Mouse (Mus musculus): Measurements from ENCODE around the gene Jak3.
"Not testable (repeated sequence)": the region's sequence is repeated elsewhere in the genome, so short reads cannot be mapped to it uniquely, and the experiment has no call there.

The Jak3 gene

GRCm38 (mm10) chr8:71684701-71685100 is 8.6 kb downstream of the Jak3 start:
- CTCF ChIA-PET, result no interaction called here

DNA sequence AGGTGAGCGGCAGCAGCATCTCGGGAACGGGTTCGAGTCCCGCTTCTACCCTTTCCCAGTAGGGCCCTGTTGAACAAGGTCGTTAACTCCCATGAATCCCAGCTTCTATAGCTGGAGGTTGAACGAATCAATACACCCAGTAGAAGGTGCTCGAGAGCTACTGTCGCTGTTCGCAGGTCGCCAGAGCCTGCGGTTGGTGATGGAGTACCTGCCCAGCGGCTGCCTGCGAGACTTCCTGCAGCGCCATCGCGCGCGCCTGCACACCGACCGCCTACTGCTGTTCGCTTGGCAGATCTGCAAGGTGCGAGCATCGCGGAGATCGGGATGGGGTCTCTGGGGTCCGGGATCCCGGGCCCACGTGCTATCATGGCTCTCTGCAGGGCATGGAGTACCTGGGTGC is 9.5 kb downstream of the Jak3 start:
- CTCF ChIA-PET, result no interaction called here

- CTCF ChIA-PET, result no interaction called here
Observed at GRCm38 (mm10) chr8:71686143-71686734, 10.1 kb downstream of the Jak3 start.

DNA sequence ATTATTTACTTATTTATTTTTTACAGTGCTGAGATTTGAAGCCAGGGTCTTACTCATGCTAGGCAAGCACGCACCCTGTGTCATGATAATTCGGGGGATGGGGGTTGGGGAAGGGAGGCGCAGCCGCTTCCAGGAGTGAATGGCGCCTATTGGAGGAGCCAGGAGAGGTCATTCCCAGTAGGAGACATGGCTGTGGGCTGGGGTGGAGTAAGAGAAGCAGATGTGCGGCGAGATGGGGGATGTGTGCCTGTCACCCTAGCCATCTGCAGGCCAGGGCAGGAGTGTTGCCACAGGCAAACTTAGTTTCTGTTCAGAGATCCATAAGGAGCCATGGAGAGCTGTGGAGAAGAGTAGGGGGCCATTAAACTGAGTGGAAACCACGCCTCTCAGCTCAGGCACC is 11.5 kb downstream of the Jak3 start:
- CTCF ChIA-PET, result no interaction called here

DNA sequence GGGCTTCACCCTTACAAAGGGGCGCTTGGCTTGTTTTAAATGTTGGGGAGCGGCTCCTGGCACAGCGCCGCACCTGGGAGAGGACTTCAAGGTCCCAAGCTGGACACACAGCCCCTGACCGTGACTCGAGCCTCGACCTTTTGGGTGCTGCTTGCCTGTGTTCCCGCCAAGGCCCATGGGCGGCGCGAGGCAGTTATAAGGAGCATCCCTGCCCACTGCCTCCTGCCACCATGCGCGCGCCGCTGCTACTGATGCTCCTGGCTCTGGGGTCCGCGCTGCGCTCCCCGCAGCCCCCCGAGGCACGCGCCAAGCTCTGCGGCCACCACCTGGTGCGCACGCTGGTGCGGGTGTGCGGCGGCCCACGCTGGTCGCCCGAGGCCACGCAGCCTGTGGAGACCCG is 12.9 kb downstream of the Jak3 start, which contains the start of gene Insl3:
TSS of gene Insl3 (plus strand) at position 187 of the 400 bp plus-strand sequence.
- CTCF ChIA-PET, result no interaction called here

GRCm38 (mm10) chr8:71692509-71692908 is 16.4 kb downstream of the Jak3 start:
- CTCF ChIA-PET, result no interaction called here

GRCm38 (mm10) chr8:71693166-71694041 is 17.3 kb downstream of the Jak3 start:
- CTCF ChIA-PET, result no interaction called here

DNA sequence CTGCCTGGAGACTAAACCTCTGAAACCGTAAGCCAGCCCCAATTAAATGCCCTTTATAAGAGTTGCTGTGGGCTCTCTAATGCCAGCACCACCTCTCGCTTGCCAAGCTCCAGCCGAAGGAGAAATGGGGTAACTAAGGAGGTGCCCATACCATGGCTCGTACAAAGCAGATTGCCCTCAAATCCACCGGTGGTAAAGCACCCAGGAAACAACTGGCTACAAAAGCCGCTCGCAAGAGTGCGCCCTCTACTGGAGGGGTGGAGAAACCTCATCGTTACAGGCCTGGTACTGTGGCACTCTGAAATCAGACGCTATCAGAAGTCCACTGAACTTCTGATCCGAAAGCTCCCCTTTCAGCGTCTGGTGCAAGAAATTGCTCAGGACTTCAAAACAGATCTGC is 19.4 kb downstream of the Jak3 start:
- CTCF ChIA-PET, result not testable (repeated sequence)

DNA sequence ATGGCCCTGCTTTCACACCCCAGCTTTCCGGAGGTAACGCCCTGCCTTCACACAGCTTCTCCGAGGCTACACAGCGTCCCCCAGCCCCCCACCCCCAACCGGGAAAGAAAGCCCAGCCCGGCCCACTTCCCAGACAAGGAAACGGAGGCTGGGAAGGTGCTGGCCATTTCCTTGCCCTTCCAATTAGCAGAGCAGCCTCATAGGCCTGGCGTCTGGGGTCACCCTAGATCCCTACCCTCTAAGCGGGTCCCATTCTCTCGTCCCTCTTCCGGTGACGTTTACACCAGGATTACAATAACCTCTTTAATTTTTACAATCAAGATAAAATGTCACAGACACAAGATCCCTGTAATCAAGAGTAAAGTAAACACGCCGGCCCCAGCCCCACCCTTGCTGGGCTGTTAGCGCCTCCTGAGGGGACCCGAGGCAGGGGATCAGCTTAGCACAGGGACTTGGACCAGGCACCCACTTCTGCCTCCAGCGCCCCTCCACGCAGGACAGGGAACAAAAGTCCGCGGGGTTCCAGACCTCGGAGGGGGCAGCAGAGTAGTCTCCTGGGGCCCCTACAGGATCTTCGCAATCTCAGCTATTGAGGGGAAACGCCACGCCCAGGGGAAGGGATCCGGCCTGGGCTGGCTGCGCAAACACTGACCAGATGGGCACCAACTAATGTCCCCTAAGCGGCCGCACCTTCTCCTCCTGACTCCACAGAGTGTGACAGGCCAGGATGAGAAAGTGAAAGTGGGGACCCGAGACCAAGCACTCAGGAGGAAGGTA is 24.6 kb downstream of the Jak3 start:
- CTCF ChIA-PET, result interaction anchor here (0.5 kb wide), 1 partner anchor 478 kb away, joined by 4 read pairs; no protein-coding TSS in a partner anchor

- CTCF ChIA-PET, result interaction anchor here (0.6 to 0.7 kb wide), 2 partner anchors 28 to 144 kb away, joined by 4 to 24 read pairs; no protein-coding TSS in a partner anchor
Observed at GRCm38 (mm10) chr8:71701414-71702086, 25.5 kb downstream of the Jak3 start, which contains the start of gene B3gnt3. TSS of gene B3gnt3 (minus strand) at chr8:71701789.

- CTCF ChIA-PET, result interaction anchor here (0.5 to 1.0 kb wide), 3 partner anchors 22 to 87 kb away, joined by 3 to 6 read pairs (median 3); no protein-coding TSS in a partner anchor
Observed at GRCm38 (mm10) chr8:71702087-71702432, 26.0 kb downstream of the Jak3 start.

GRCm38 (mm10) chr8:71702923-71703322 is 26.8 kb downstream of the Jak3 start:
- CTCF ChIA-PET, result interaction anchor here (1.0 kb wide), 2 partner anchors 21 to 26 kb away, joined by 3 to 6 read pairs; no protein-coding TSS in a partner anchor

DNA sequence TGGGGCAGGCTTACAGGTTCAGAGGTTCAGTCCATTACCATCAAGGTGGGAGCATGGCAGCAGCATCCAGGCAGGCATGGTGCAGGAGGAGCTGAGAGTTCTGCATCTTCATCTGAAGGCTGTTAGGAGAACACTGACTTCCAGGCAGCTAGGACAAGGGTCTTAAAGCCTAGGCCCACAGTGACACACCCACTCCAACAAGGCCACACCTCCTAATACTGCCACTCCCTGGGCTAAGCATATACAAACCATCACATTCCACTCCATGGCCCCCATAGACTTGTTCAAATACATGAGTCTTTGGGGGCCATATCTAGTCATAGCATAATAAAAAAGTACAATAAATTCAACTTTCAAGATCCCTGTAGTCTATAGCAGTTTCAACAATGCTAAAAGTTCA is 27.3 kb downstream of the Jak3 start:
- CTCF ChIA-PET, result interaction anchor here (0.6 kb wide), 1 partner anchor 342 kb away, joined by 15 read pairs; no protein-coding TSS in a partner anchor

DNA sequence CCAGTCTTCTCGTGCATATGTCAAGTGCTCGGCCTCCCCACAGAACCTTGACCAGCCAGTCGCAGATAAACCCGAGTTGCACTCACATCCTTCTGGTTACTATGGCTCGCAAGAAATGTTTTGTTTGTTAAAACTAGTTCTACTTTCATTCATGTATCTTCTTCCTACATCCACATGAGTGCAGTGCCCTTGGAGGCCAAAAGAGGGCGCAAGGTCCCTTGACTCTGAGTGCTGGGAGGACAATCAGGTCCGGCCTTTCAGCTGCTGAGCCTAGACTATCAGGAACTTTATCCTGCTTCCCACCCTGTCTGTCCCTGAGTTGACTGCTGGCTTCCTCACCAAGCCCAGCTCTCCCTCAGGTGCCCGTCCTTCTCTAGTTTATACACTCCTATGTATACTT is 31.8 kb downstream of the Jak3 start:
- CTCF ChIA-PET, result interaction anchor here (0.6 to 1.9 kb wide), 3 partner anchors 9 to 119 kb away, joined by 3 to 8 read pairs (median 3); no protein-coding TSS in a partner anchor

DNA sequence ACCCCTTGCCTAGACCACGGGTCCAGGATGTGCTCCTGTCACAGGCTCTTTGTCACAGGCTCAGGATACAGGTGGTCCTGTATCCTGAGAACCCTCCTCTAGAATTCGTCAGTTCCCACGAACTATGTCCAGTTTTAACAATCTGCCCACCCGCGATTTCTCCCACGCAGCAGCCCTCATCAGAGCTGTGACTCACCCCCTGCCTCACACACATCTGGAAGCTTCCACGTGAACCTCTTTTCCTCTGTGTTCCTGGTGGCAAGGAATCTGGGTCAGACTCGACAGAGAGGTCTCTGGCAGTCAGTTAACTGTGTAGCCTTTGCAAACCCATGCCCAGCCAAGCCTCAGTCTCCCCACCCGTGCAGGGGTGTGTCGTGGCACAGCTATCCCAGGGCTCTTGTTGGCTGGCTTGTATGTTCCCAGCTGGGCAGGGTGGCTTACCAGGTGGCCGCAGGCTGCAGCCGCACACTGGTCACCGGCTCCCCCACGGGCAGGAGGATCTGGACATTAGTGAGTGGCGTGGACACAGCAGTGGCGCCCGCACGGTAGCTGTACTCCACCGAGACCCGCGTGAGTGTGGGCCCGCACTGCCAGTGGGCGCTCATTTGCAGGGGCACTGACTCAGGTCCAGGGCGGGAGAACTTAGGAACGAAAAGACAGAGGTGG is 33.2 kb downstream of the Jak3 start:
- CTCF ChIA-PET, result interaction anchor here (1.5 to 1.9 kb wide), 2 partner anchors 22 to 23 kb away, joined by 7 to 8 read pairs; no protein-coding TSS in a partner anchor

GRCm38 (mm10) chr8:71709800-71710446 is 33.8 kb downstream of the Jak3 start:
- CTCF ChIA-PET, result interaction anchor here (1.5 kb wide), 1 partner anchor 22 kb away, joined by 7 read pairs; no protein-coding TSS in a partner anchor

DNA sequence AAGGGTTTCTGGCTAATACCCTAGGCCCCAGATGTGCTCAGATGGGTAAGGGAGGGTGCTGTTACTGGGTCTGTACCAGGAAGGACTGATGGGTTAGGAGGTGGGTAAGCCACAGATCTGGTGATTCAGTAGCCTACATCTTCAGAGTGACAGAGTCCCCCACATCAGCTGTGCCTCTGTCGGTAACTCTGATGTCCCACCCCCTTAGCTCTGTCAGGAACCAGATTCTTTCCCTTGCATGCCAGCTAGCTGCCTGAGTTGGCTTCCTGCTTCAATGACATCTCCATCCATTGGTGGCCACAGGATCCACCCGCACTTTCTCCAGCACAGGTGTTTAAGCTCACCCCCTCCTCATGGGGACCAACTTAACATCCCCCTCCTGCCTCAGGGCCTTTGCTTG is 35.5 kb downstream of the Jak3 start:
- CTCF ChIA-PET, result no interaction called here

DNA sequence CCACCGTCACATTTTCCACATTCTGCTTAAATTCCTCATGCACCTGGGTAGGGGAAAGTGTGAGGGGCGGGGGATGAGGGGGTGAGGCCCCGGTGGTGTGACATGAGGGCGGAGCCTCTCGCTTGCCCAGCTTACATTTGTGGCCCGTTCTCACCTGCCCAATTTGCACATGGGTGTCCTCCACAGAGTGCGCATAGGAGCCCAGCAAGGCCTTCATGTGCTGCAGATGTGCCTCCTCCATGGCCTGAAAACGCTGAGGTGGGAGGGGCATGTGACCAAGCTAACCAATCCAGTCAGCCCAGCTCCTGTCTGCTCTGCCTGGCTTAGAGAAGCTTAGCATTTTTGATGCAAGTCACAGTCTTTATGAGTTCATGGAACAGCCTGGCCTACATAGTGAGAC is 39.4 kb downstream of the Jak3 start:
- CTCF ChIA-PET, result no interaction called here

GRCm38 (mm10) chr8:71716561-71717053 is 40.5 kb downstream of the Jak3 start:
- CTCF ChIA-PET, result interaction anchor here (1.2 kb wide), 1 partner anchor 8 kb away, joined by 3 read pairs; no protein-coding TSS in a partner anchor

DNA sequence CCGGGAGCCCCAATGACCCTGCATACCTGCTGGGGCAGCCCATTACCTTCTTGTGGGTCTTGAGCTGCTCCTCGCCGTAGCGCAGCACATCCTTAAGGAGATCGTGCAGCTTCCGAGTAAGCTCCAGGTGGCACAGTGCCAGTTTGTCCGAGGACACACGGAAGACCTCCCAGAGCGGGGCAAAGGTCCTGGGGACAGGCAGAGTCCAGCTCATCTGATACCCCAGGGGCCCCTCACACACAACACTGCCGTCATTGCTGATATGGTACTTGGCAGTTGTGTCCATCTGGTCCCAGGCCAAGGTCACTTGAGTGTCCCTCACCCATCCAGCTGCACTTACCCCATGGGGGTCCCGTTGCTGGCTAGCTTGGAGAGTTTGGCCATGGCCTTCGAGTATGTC is 41.0 kb downstream of the Jak3 start:
- CTCF ChIA-PET, result interaction anchor here (1.2 kb wide), 1 partner anchor 9 kb away, joined by 3 read pairs; no protein-coding TSS in a partner anchor
